19 mouse cellular contexts compared by ENCODE assay signal in genomic region chr10:41315866-41316265, GRCm38 (mm10). TPM values are rescaled to one million over a fixed set of nuclear protein-coding genes. Genes with fewer than 3 reads are reported as not detected.
"Had no signal": no experiment of that assay in that cellular context is flagged by ENCODE, and none has a peak within 500 bp of the region (broad histone marks: within the 10 kb centered on the region; RNA-seq: fewer than 3 reads in every experiment).

No protein-coding gene starts in this region.

- H3K36me3 ChIP-seq: limb, embryonic 10.5 days; liver, embryonic 15.5 days; midbrain, embryonic 10.5 days; neural tube, embryonic 15.5 days had no signal

- H3K27me3 ChIP-seq: liver, embryonic 15.5 days; neural tube, embryonic 15.5 days had no signal

- DNase-seq: kidney, adult 8-10 months; kidney, postnatal 25 days; lung, adult 2 months; lung, postnatal 4 days; midbrain, embryonic 14.5 days; thymus, adult 18-20 months; thymus, postnatal 14 days had no signal

- H3K4me3 ChIP-seq: left cerebral cortex, adult 2 months; limb, embryonic 10.5 days; liver, embryonic 15.5 days; midbrain, embryonic 10.5 days; myocyte; neural tube, embryonic 15.5 days had no signal

- H3K9ac ChIP-seq: liver, embryonic 15.5 days; neural tube, embryonic 15.5 days had no signal

- H3K4me2 ChIP-seq: liver, embryonic 11.5 days; liver, embryonic 15.5 days; neural tube, embryonic 15.5 days had no signal

- H3K4me1 ChIP-seq: limb, embryonic 10.5 days; liver, embryonic 15.5 days; midbrain, embryonic 10.5 days; neural tube, embryonic 15.5 days had no signal

- ATAC-seq: intestine, postnatal 0 days; lung, postnatal 0 days had no signal

- H3K9me3 ChIP-seq: limb, embryonic 10.5 days; liver, embryonic 15.5 days; midbrain, embryonic 10.5 days; neural tube, embryonic 15.5 days had no signal

- H3K27ac ChIP-seq: left cerebral cortex, adult 2 months; limb, embryonic 10.5 days; liver, embryonic 15.5 days; midbrain, embryonic 10.5 days; neural tube, embryonic 15.5 days had no signal

RNA-seq across cellular contexts. Expression of gene Ak9, which starts 12.1 kb away (rescaled TPM):
- polyA plus RNA-seq: intestine, postnatal 0 days; limb, embryonic 10.5 days; liver, embryonic 11.5 days; liver, embryonic 15.5 days; myocyte; neural tube, embryonic 11.5 days; stomach, embryonic 14.5 days; urinary bladder, adult 2 months had no signal
